Mouse (Mus musculus) small intestine, adult 2 months (tissue): ENCODE data around the gene Kctd11.

ENCODE experiments used
- CTCF ChIP-seq: fragments of 200-500 bp; IDR thresholded peaks from 2 replicates; pipeline ENCODE4 v1.5.1; 2012; ENCODE audit warnings: low read depth, mild to moderate bottlenecking, control low read depth, inconsistent platforms, low read length, moderate library complexity, mixed read lengths; ENCODE audit not compliant: insufficient replicate concordance, insufficient read length; ENCODE audit errors: extremely low read depth
- POLR2A ChIP-seq: fragments of 200-500 bp; IDR thresholded peaks from 2 replicates; pipeline ENCODE4 v1.6.1; 2012; ENCODE audit warnings: low read depth, mild to moderate bottlenecking, control low read depth, inconsistent platforms, low read length, moderate library complexity

DNA sequence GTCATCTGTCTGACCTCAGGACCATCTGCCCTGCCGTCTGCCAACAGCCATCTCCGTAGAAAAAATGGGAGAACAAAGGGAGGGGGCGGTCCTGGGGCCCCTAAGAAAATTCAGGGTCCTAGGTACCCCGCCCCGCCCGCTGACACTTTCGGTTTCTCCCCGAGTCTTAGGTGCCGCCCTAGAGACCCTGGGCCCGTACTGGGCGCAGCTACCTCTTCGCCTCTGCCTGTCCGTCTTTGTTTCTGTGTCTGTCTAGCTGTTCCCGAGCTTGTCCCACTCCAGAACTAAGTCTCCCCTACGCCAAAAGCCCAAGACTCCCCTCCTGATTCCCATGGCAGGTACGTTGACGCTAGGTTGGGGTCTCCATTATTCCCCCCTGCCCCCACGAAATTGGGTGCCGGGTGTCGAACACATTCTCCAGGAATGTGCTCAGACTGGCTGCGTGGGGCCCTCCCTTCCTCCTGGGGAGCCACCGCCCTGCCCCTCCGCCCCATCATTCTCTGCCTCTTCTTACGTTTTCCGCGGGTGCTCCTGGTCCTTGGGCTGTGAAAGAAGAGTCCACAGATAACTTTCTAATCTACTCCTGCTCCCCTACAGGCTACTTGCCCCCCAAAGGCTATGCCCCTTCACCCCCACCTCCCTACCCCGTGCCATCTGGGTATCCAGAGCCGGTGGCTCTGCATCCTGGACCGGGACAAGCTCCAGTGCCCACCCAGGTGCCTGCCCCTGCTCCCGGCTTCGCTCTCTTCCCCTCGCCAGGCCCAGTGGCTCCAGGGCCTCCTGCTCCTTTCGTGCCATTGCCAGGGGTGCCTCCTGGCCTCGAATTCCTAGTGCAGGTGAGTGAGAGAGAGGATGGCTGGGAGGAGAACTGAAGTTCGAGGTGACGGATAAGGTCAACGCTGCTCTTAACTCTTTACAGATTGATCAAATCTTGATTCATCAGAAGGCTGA, 34.2 kb downstream of the Kctd11 start:
- TF ChIP-seq CTCF (no peak), POLR2A (no peak; the same call in 1 of the 2 replicates)
